Mouse (Mus musculus) liver, postnatal 0 days (tissue): ENCODE measurements around the gene Gid8. TPM values are rescaled to one million over a fixed set of nuclear protein-coding genes. Genes with fewer than 3 reads are reported as not detected.

ENCODE experiments used
- ATAC-seq: fragments of 200-750 bp; cut with Nextera tagmentation; 2 replicates; pipeline ENCODE4 v1.8.0; 2017; ENCODE audit warnings: mild to moderate bottlenecking, moderate library complexity
- DNase-seq: peaks from one replicate; pipeline ENCODE4 v3.0.0-alpha.2; 2016
- H3K27ac ChIP-seq: fragments of 300-500 bp; sonication (generic); 2 replicates; pipeline ENCODE4 v1.5.1; 2014; ENCODE audit warnings: antibody characterized with exemption, moderate library complexity, mild to moderate bottlenecking, low read depth
- H3K27me3 ChIP-seq: fragments of 300-500 bp; sonication (generic); 2 replicates; pipeline ENCODE4 v1.6.1; 2014; ENCODE audit warnings: low read length, control low read depth, mixed read lengths; ENCODE audit not compliant: insufficient read depth
- H3K36me3 ChIP-seq: fragments of 300-500 bp; sonication (generic); replicated peaks from 2 replicates; pipeline ENCODE4 v1.6.1; 2014; ENCODE audit warnings: mild to moderate bottlenecking, control low read depth, low read length, moderate library complexity, mixed read lengths; ENCODE audit not compliant: insufficient read depth
- H3K4me1 ChIP-seq: fragments of 300-500 bp; sonication (generic); 2 replicates; pipeline ENCODE4 v1.6.1; 2014; ENCODE audit warnings: antibody characterized with exemption, mild to moderate bottlenecking, control low read depth; ENCODE audit not compliant: insufficient read depth
- H3K4me2 ChIP-seq: fragments of 300-500 bp; sonication (generic); 2 replicates; pipeline ENCODE4 v1.6.1; 2014; ENCODE audit warnings: low read depth, mild to moderate bottlenecking, low read length, moderate library complexity, mixed read lengths
- H3K4me3 ChIP-seq: fragments of 300-500 bp; sonication (generic); 2 replicates; pipeline ENCODE4 v1.5.1; 2014; ENCODE audit warnings: low read depth, low read length
- H3K9ac ChIP-seq: fragments of 300-500 bp; sonication (generic); replicated peaks from 2 replicates; pipeline ENCODE4 v1.6.1; 2014; ENCODE audit warnings: mild to moderate bottlenecking, moderate library complexity
- H3K9me3 ChIP-seq: fragments of 300-500 bp; sonication (generic); 2 replicates; pipeline ENCODE4 v1.6.1; 2016; ENCODE audit warnings: mild to moderate bottlenecking, control low read depth, low read length, mixed read lengths
- CTCF ChIP-seq: sonication (generic); IDR thresholded peaks from 2 replicates; pipeline ENCODE4 v1.5.1; 2016; ENCODE audit warnings: antibody characterized with exemption, low read depth
- EP300 ChIP-seq: IDR thresholded peaks from 2 replicates; pipeline ENCODE4 v1.6.1; 2016; ENCODE audit warnings: antibody characterized with exemption, low read depth, mild to moderate bottlenecking
- WGBS: fragments of 180-500 bp; shearing (Covaris S2); extraction: QIAGEN DNeasy Blood & Tissue Kit; methylation state at CpG from one replicate; pipeline ENCODE4 v1.1.7; 2014; ENCODE audit not compliant: insufficient replicate concordance; 5-methylcytosine and 5-hydroxymethylcytosine counted together
- polyA plus RNA-seq: library from polyadenylated mRNA; unstranded; fragments of >200 nt; fragmentation: Nextera tagmentation; extraction: Ambion mirVana; gene quantifications from 2 replicates; pipeline ENCODE4 v1.2.1, GENCODE M21; 2015

The Gid8 gene
- polyA plus RNA-seq, 1 experiment from 2014 or later: 71.3 TPM

- Histone ChIP-seq H3K4me2 (no peak overlapping the region), H3K36me3 (no peaks in the 10 kb centered on the region), H3K9ac (no peak overlapping the region), H3K4me1 (no peaks in the 10 kb centered on the region), H3K9me3 (no peaks in the 10 kb centered on the region), H3K27me3 (no peaks in the 10 kb centered on the region), H3K4me3 (no peak overlapping the region), H3K27ac (no peak overlapping the region)
- TF ChIP-seq EP300 (no peak), CTCF (no peak)
- ATAC-seq (no peak), DNase-seq (no peak)
- WGBS: 53% methylated on average over 5 of the region's 5 CpGs
Observed at GRCm38 (mm10) chr2:180746569-180747192, 36.8 kb downstream of the Gid8 start.

- Histone ChIP-seq H3K9me3 (no peaks in the 10 kb centered on the region), H3K4me2 (no peak overlapping the region), H3K4me3 (no peak overlapping the region), H3K27ac (no peak overlapping the region), H3K27me3 (no peaks in the 10 kb centered on the region), H3K36me3 (no peaks in the 10 kb centered on the region), H3K9ac (no peak overlapping the region), H3K4me1 (no peaks in the 10 kb centered on the region)
- ATAC-seq (no peak), DNase-seq (no peak)
- 49% methylated on average over 5 of the region's 5 CpGs for WGBS
- no peak for TF ChIP-seq CTCF
- no peak for TF ChIP-seq EP300
Observed at GRCm38 (mm10) chr2:180748904-180749303, 39.0 kb downstream of the Gid8 start.

GRCm38 (mm10) chr2:180754976-180755688, 45.2 kb downstream of the Gid8 start:
- no peaks in the 10 kb centered on the region for H3K9me3 ChIP-seq
- H3K9ac ChIP-seq: no peak overlapping the region
- TF ChIP-seq EP300 (no peak), CTCF (no peak)
- 83% methylated on average over 5 of the region's 5 CpGs for WGBS
- no peak overlapping the region for H3K27ac ChIP-seq
- DNase-seq (no peak), ATAC-seq (no peak)
- H3K36me3 ChIP-seq: no peaks in the 10 kb centered on the region
- no peaks in the 10 kb centered on the region for H3K27me3 ChIP-seq
- no peaks in the 10 kb centered on the region for H3K4me1 ChIP-seq
- no peak overlapping the region for H3K4me2 ChIP-seq
- H3K4me3 ChIP-seq: no peak overlapping the region

- H3K4me1 ChIP-seq: no peaks in the 10 kb centered on the region
- peak; percentile 66 for DNase-seq
- no peak overlapping the region for H3K4me3 ChIP-seq
- H3K27me3 ChIP-seq: no peaks in the 10 kb centered on the region
- WGBS: 3% methylated on average over 8 of the region's 8 CpGs
- ATAC-seq: no peak
- H3K36me3 ChIP-seq: no peaks in the 10 kb centered on the region
- TF ChIP-seq EP300: no peak
- no peak for TF ChIP-seq CTCF
- no peak overlapping the region for H3K4me2 ChIP-seq
- no peak overlapping the region for H3K27ac ChIP-seq
- H3K9me3 ChIP-seq: no peaks in the 10 kb centered on the region
- H3K9ac ChIP-seq: no peak overlapping the region
Observed at GRCm38 (mm10) chr2:180755896-180756295, 46.0 kb downstream of the Gid8 start.

GRCm38 (mm10) chr2:180756786-180757185, 46.9 kb downstream of the Gid8 start:
- H3K27me3 ChIP-seq: no peaks in the 10 kb centered on the region
- no peak for TF ChIP-seq EP300
- no peak for TF ChIP-seq CTCF
- WGBS: 37% methylated on average over 2 of the region's 2 CpGs
- H3K27ac ChIP-seq: no peak overlapping the region
- DNase-seq (no peak), ATAC-seq (no peak)
- H3K36me3 ChIP-seq: no peaks in the 10 kb centered on the region
- no peaks in the 10 kb centered on the region for H3K9me3 ChIP-seq
- H3K4me3 ChIP-seq: no peak overlapping the region
- H3K4me1 ChIP-seq: no peaks in the 10 kb centered on the region
- no peak overlapping the region for H3K9ac ChIP-seq
- no peak overlapping the region for H3K4me2 ChIP-seq

- Histone ChIP-seq H3K36me3 (no peaks in the 10 kb centered on the region), H3K4me2 (no peak overlapping the region), H3K4me1 (no peaks in the 10 kb centered on the region), H3K4me3 (no peak overlapping the region), H3K27me3 (no peaks in the 10 kb centered on the region), H3K9ac (no peak overlapping the region), H3K27ac (no peak overlapping the region), H3K9me3 (no peaks in the 10 kb centered on the region)
- 54% methylated on average over 15 of the region's 15 CpGs for WGBS
- ATAC-seq (no peak), DNase-seq (no peak)
- TF ChIP-seq EP300 (no peak), CTCF (no peak)
Observed at GRCm38 (mm10) chr2:180758513-180759263, 48.8 kb downstream of the Gid8 start.
